Mouse (Mus musculus) gastrocnemius, postnatal 25 days (tissue): ENCODE data around the gene Krt77. TPM values are rescaled to one million over a fixed set of nuclear protein-coding genes. Genes with fewer than 3 reads are reported as not detected.

Source experiments
- DNase-seq: peaks from one replicate; pipeline ENCODE4 v3.0.0; 2022
- long read RNA-seq, 2 experiments: library from polyadenylated mRNA; stranded (forward); transcript quantifications; one replicate each; pipeline ENCODE4 v2.0.0; 2021
- total RNA-seq, 2 experiments: library from RNA; stranded (reverse); gene quantifications; 1 replicate in 1 of 2; 2 replicates in 1 of 2; pipeline ENCODE4 v1.2.3; 2021

Gene Krt77
- total RNA-seq = not detected
- long read RNA-seq, experiment 1 = 0 reads
- long read RNA-seq, experiment 2 = 0 reads

- no peak for DNase-seq
Observed at GRCm38 (mm10) chr15:101869431-101869830, at the start of gene Krt77. TSS of gene Krt77 (minus strand) at chr15:101869705.

GRCm38 (mm10) chr15:101916072-101916471 lies 46.6 kb upstream of the Krt77 start:
- no peak for DNase-seq

- DNase-seq = no peak
Observed at GRCm38 (mm10) chr15:101904849-101905248, 35.3 kb upstream of the Krt77 start.

- DNase-seq = no peak
Observed at GRCm38 (mm10) chr15:101902171-101903149, 33.0 kb upstream of the Krt77 start.

GRCm38 (mm10) chr15:101895216-101895615 lies 25.7 kb upstream of the Krt77 start:
- no peak for DNase-seq

GRCm38 (mm10) chr15:101892820-101893219 lies 23.3 kb upstream of the Krt77 start, which contains the start of gene Krt76:
TSS of gene Krt76 (minus strand) at chr15:101892920.
- no peak for DNase-seq

- DNase-seq = no peak
Observed at GRCm38 (mm10) chr15:101879776-101880175, 10.3 kb upstream of the Krt77 start.

GRCm38 (mm10) chr15:101878041-101878440 lies 8.5 kb upstream of the Krt77 start:
- DNase-seq = no peak

- no peak for DNase-seq
Observed at GRCm38 (mm10) chr15:101874383-101874782, 4.9 kb upstream of the Krt77 start.

- no peak for DNase-seq
Observed at GRCm38 (mm10) chr15:101873231-101873630, 3.7 kb upstream of the Krt77 start.

GRCm38 (mm10) chr15:101866754-101867153 lies 2.8 kb downstream of the Krt77 start:
- no peak for DNase-seq

- DNase-seq = no peak
Observed at GRCm38 (mm10) chr15:101860421-101861130, 8.9 kb downstream of the Krt77 start.

- no peak for DNase-seq
Observed at GRCm38 (mm10) chr15:101859735-101860170, 9.8 kb downstream of the Krt77 start.

- no peak for DNase-seq
Observed at GRCm38 (mm10) chr15:101858673-101859425, 10.7 kb downstream of the Krt77 start.

- no peak for DNase-seq
Observed at GRCm38 (mm10) chr15:101856696-101857095, 12.8 kb downstream of the Krt77 start.

- no peak for DNase-seq
Observed at GRCm38 (mm10) chr15:101855732-101856131, 13.8 kb downstream of the Krt77 start.

GRCm38 (mm10) chr15:101854294-101854693 lies 15.2 kb downstream of the Krt77 start:
- DNase-seq = no peak

GRCm38 (mm10) chr15:101852571-101852970 lies 16.9 kb downstream of the Krt77 start:
- DNase-seq = no peak

- DNase-seq = no peak
Observed at GRCm38 (mm10) chr15:101850694-101851093, 18.8 kb downstream of the Krt77 start, which contains the start of gene Krt1. TSS of gene Krt1 (minus strand) at chr15:101850794.

GRCm38 (mm10) chr15:101845971-101846403 lies 23.5 kb downstream of the Krt77 start:
- no peak for DNase-seq

- DNase-seq = no peak
Observed at GRCm38 (mm10) chr15:101843192-101843591, 26.3 kb downstream of the Krt77 start.

GRCm38 (mm10) chr15:101834784-101835328 lies 34.6 kb downstream of the Krt77 start:
- no peak for DNase-seq
